In genomic region chr13:67278314-67278713, GRCm38 (mm10) we compare ENCODE assay signal across 9 mouse cellular contexts. TPM values are rescaled to one million over a fixed set of nuclear protein-coding genes. Genes with fewer than 3 reads are reported as not detected.
A peak's percentile ranks its signal among the peaks of the same experiment; 100 is the strongest.
DNase-seq lines count a peak whose midpoint lies in the region; ATAC-seq and TF ChIP-seq lines count a peak whose summit lies in the region.
"Had no signal": no experiment of that assay in that cellular context is flagged by ENCODE, and none has a peak within 500 bp of the region (broad histone marks: within the 10 kb centered on the region; RNA-seq: fewer than 3 reads in every experiment).

Gene Zfp458 (minus strand): TSS chr13:67278466.

- 38% methylated on average over 7 of the region's 7 CpGs for WGBS in lung, embryonic 14.5 days

- no peaks in the 10 kb centered on the region for H3K27me3 ChIP-seq in lung, embryonic 14.5 days (ENCODE audit: insufficient read depth, low read length)
- H3K27me3 ChIP-seq: midbrain, embryonic 12.5 days had no signal

- no peaks in the 10 kb centered on the region for H3K36me3 ChIP-seq in lung, embryonic 14.5 days (ENCODE audit: insufficient read depth)
- H3K36me3 ChIP-seq: midbrain, embryonic 12.5 days had no signal

- no peaks in the 10 kb centered on the region for H3K4me1 ChIP-seq in lung, embryonic 14.5 days (ENCODE audit: insufficient read depth)
- H3K4me1 ChIP-seq: midbrain, embryonic 12.5 days had no signal

- TF ChIP-seq CTCF in lung, embryonic 14.5 days (IDR thresholded peaks at IDR 0.05; ENCODE audit: low read depth), result no peak

- H3K4me2 ChIP-seq in lung, embryonic 14.5 days, result no peak within 1 kb of the TSS
- H3K4me2 ChIP-seq: midbrain, embryonic 12.5 days had no signal

- H3K9me3 ChIP-seq in lung, embryonic 14.5 days (ENCODE audit: low read depth, low read length), result no peaks in the 10 kb centered on the region
- H3K9me3 ChIP-seq: midbrain, embryonic 12.5 days had no signal

- H3K27ac ChIP-seq in lung, embryonic 14.5 days (ENCODE audit: low read depth), result no peak within 1 kb of the TSS
- H3K27ac ChIP-seq: midbrain, embryonic 12.5 days had no signal

- ATAC-seq in lung, embryonic 14.5 days (ENCODE audit: insufficient read depth), result peak; percentile 52

- DNase-seq in kidney, adult 11 months, result peak; percentile 17
- no peak for DNase-seq in kidney, postnatal 4 days
- DNase-seq in c-Kit-positive CD71-positive TER-119-negative erythroid progenitor cells, embryonic 14.5 days (ENCODE audit: low read depth), result peak; percentile 58
- DNase-seq in kidney, postnatal 14 days, result peak; percentile 47
- DNase-seq in lung, embryonic 14.5 days, result peak; percentile 51
- no peak for DNase-seq in adrenal gland, adult 18-20 months (ENCODE audit: low spot score in 2 of 2)
- no peak for DNase-seq in cerebellum, adult 9-11 months
- no peak for DNase-seq in cerebellum, adult 9-10 months

- no peak within 1 kb of the TSS for H3K9ac ChIP-seq in lung, embryonic 14.5 days
- H3K9ac ChIP-seq: midbrain, embryonic 12.5 days had no signal

- H3K4me3 ChIP-seq in lung, embryonic 14.5 days (ENCODE audit: low read depth, low read length), result no peak within 1 kb of the TSS
- H3K4me3 ChIP-seq: midbrain, embryonic 12.5 days had no signal

RNA-seq across cellular contexts. Expression of gene Zfp458, which starts in this region (rescaled TPM):
- 1.7 TPM in 2 replicates for polyA plus RNA-seq in lung, embryonic 14.5 days (2014; fragmentation: Nextera tagmentation; extraction: Ambion mirVana)
- 1 to 10 TPM; 2.2 to 3.3 TPM for total RNA-seq in adrenal gland, adult 18-20 months (2021)

Comparison
In these comparisons a context has a peak if more than half of its experiments do, and no peak if none do; other contexts are left out.
1. DNase-seq: peak in kidney, adult 11 months (single experiment), c-Kit-positive CD71-positive TER-119-negative erythroid progenitor cells, embryonic 14.5 days (single experiment), kidney, postnatal 14 days (single experiment) and lung, embryonic 14.5 days (single experiment); none in kidney, postnatal 4 days (0 of 2), adrenal gland, adult 18-20 months (0 of 2), cerebellum, adult 9-11 months (single experiment) and cerebellum, adult 9-10 months (single experiment).